Mouse (Mus musculus) olfactory bulb, adult 2 months (tissue): ENCODE results near the gene Asap2.

Experiments used
- CTCF ChIP-seq: fragments of 200-500 bp; IDR thresholded peaks from 2 replicates; pipeline ENCODE4 v1.5.1; 2012; ENCODE audit warnings: low read depth, mild to moderate bottlenecking, low read length, moderate library complexity; ENCODE audit not compliant: insufficient read depth
- POLR2A ChIP-seq: fragments of 200-500 bp; IDR thresholded peaks from 2 replicates; pipeline ENCODE4 v1.6.1; 2012; ENCODE audit warnings: mild to moderate bottlenecking, low read depth, low read length, moderate library complexity; ENCODE audit not compliant: insufficient read depth

GRCm38 (mm10) chr12:21265946-21266783, 275.9 kb downstream of the Asap2 start:
- TF ChIP-seq CTCF (peak; percentile 77), POLR2A (no peak)
